Mouse (Mus musculus) ZHBTc4 (cell line): ENCODE results near the gene Birc7.

Source experiments
- DNase-seq: peaks from one replicate; pipeline ENCODE4 v3.0.0-alpha.2; 2011; ENCODE audit warnings: low read depth, low spot score

Gene Birc7

GRCm38 (mm10) chr2:180904435-180905208 is 24.2 kb upstream of the Birc7 start:
- no peak for DNase-seq

GRCm38 (mm10) chr2:180905556-180906221 is 23.1 kb upstream of the Birc7 start:
- peak; percentile 74 for DNase-seq

DNA sequence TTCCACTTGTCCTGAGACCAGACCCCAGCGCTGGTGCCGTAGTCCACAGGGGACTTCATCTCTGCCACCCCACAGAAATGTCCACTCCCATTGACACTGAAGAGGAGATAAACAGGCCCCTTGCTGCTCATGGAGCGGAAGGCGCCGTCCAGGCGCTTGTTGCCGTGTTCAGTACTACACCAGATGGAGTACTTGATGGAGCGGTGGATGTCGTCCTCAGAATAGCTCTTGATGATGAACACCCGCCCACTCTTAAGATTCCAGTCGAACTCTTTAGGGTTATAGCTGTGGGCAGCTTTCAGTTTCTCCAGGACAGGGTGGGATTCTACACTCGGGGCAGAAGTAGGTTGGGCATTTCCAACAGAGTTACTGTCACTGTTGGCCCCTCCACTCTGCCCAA is 17.9 kb upstream of the Birc7 start:
- DNase-seq, result no peak

DNA sequence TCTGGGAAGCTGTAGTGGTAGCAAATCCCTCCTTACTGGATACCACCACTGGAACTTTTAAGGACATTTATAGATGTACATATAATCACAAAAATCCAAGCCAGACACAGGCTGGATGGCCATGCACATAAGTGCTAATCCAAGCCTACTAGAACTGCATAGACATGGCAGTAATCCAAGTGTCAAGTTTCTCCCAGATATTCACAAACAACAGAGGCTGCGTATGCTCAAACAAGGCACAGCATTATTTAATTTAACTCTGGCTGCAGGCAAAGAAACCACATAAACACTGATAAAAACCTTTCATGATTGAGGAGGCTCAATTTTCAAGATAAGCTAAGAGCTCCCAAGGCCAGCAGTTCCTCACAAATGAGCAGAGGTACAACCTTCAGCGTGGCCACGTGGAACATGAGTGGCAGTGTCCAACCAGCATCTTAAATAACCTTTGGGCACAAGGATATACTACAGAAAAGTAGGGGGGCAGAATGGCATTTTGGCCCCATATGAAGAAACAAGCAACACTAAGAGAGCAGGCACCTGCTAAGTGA is 12.9 kb upstream of the Birc7 start:
- no peak for DNase-seq

DNA sequence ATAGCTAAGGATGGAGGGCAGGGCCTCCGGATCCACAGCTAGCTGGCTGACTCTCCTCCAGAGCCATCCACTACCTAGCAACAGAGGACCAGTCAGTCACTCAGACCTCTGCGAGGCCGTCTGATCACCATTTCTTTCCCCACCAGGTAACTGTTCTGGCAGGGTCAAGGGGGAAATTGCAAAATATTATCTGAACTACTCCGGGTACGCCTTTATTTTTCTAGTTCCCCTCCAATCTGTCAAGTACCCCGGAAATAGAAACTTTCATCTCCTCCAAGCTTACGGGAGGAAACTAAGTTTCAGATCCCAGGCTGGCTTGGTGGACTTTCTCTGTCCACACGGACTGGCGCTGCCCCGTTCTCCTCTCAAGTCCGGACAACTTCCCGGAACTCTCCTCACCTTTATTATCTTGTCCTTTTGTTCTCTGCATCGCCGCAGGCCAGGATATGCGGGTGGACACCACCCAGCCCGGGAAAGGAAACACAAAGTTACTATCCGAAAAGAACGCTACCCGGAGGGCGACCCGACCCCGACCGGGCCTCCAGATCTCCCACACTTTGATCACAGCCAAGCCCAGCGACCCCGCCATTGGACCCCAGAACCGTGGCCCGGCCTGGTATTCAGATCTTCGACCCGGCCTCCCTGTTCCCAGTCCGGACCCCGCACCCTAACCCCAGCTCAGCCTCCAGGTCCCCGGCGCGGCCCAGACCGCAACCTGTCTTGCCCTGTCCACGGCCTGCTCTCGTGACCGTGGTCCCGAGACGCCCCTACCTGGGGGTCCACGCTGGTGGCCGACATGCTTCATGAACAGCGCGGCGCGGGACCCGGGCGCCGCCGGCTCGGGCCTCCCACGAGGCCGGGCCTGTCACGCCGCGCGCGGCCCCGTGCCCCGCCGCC is 8.7 kb upstream of the Birc7 start:
- peak; percentile 24 for DNase-seq

GRCm38 (mm10) chr2:180920810-180921400 is 7.9 kb upstream of the Birc7 start, which contains the start of gene Ythdf1:
Ythdf1 (minus strand) TSS chr2:180920949.
- DNase-seq, result peak; percentile 98

DNA sequence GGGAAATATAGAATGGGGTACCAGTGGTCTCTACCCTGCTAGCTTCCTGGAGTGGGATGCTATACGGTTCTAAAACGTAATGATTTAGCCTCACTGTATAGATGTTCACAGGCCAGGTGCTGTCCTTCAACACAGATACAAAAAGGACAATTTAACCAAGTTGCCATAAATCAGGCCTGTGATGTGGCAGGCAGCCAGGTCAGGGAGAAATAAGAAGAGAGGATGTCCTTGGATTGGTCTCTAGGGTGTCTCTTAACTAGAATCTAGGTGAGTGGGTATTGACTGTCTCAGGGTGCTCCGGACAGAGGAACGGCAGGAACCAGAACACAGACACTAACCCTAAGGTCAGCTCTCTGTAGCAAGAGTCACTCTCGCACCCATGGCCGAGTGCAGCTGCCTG is 6.1 kb upstream of the Birc7 start:
- no peak for DNase-seq

DNA sequence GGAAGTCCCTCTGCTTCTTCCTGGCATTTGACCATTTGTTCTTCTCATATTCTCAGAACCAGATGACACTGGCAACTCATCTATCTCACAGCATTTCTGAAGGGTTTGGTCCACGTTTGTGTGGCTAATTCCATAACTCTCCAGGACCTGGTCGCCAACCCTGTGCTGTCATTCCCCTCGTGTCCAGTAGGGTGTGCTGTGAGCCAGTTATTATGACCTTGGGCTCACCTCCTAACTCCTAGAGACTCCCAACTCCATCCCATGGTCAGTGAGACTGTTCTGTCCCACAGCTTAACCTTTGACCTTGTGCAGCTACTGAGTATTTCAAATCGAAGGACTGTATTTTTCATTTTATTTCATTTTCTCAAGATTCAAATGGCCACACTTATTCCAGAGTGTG is 3.6 kb upstream of the Birc7 start:
- DNase-seq, result peak; percentile 75

DNA sequence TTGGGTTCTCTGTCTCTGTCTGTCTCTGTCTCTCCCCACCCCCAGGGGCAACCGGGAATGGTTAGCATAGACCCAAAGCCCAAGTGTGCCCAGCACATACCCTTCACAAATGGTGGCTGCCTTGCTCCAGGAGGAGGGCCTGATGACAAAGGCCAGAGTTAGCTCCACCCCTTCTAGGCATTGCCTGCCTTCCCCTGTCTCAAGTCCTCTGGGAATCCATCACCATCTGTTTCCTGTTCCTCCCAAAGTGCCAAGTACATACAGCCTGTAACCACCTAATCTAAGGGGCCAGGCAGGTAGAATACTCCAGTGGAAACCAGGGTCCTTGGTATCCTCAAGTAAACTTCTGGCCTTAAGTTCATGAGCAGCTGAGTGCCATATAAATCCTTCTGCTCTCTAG is 3.6 kb downstream of the Birc7 start:
- DNase-seq, result peak; percentile 50

GRCm38 (mm10) chr2:180940187-180940586 is 11.4 kb downstream of the Birc7 start:
- no peak for DNase-seq

GRCm38 (mm10) chr2:180941869-180942268 is 13.0 kb downstream of the Birc7 start:
- DNase-seq, result no peak

- DNase-seq, result peak; percentile 58
These were observed 21.1 kb downstream of the Birc7 start for GRCm38 (mm10) chr2:180949947-180950346.

GRCm38 (mm10) chr2:180952731-180953171 is 23.9 kb downstream of the Birc7 start:
- peak; percentile 71 for DNase-seq

DNA sequence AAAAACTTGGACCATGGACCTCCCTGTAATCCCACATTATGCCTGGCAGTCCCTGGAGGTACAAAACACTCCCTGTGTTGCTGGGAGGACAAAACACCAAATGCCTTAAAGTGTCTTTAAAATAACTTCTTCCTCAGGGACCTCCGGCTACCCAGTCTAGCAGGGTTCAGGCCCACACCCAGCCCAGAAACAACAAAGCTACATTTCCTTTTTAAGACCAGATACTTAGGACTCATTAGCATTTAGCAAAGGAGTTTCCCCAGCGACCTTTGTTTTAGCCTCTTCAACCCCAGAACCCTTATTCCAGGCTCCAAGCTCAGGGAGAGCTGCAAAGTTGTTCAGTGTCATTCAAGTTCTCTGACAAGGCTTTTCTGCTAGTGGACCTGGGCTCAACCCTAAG is 24.8 kb downstream of the Birc7 start:
- DNase-seq, result no peak

- DNase-seq, result peak; percentile 92
These were observed 25.5 kb downstream of the Birc7 start, which contains the start of gene Nkain4 for GRCm38 (mm10) chr2:180954061-180955047. Nkain4 (minus strand) TSS chr2:180954699.

- DNase-seq, result no peak
These were observed 30.8 kb downstream of the Birc7 start for GRCm38 (mm10) chr2:180959605-180960004.

DNA sequence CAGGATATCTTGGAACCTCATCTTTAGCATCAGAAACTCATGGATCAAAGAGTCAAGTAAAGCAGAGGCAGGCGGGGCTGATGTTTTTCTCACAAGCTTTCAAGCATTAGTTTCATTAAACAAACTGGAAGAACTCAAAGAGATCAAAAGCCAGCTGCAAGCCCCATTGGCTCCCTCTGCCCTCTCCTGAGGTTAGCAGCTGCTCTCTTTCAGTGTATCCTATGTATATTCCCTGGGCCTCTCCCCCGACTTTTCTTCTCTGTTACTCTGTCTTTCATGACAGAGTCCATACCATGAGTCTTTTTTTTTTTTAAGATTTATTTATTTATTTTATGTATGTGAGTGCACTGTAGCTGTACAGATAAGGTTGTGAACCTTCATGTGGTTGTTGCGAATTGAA is 31.4 kb downstream of the Birc7 start:
- DNase-seq, result no peak

- no peak for DNase-seq
These were observed 33.9 kb downstream of the Birc7 start for GRCm38 (mm10) chr2:180962616-180963308.

GRCm38 (mm10) chr2:180963956-180964355 is 35.1 kb downstream of the Birc7 start:
- peak; percentile 92 for DNase-seq
